Mouse (Mus musculus) lung, postnatal 0 days (tissue): ENCODE measurements around the gene Cmss1. TPM values are rescaled to one million over a fixed set of nuclear protein-coding genes. Genes with fewer than 3 reads are reported as not detected.
A peak's percentile ranks its signal among the peaks of the same experiment; 100 is the strongest.

Experiments
- ATAC-seq: fragments of 200-750 bp; cut with Nextera tagmentation; 2 replicates; pipeline ENCODE4 v1.8.0; 2017; ENCODE audit warnings: moderate library complexity
- DNase-seq: peaks from one replicate; pipeline ENCODE4 v3.0.0-alpha.2; 2016; ENCODE audit warnings: low spot score
- H3K27ac ChIP-seq: fragments of 300-500 bp; sonication (generic); 2 replicates; pipeline ENCODE4 v1.5.1; 2014; ENCODE audit warnings: antibody characterized with exemption, mild to moderate bottlenecking, low read length, mixed read lengths
- H3K27me3 ChIP-seq: fragments of 300-500 bp; sonication (generic); replicated peaks from 2 replicates; pipeline ENCODE4 v1.6.1; 2014; ENCODE audit warnings: low read length, mixed read lengths; ENCODE audit not compliant: insufficient read depth
- H3K36me3 ChIP-seq: fragments of 300-500 bp; sonication (generic); 2 replicates; pipeline ENCODE4 v1.6.1; 2014; ENCODE audit warnings: low read length, mixed read lengths; ENCODE audit not compliant: insufficient read depth
- H3K4me1 ChIP-seq: fragments of 300-500 bp; sonication (generic); 2 replicates; pipeline ENCODE4 v1.6.1; 2014; ENCODE audit warnings: antibody characterized with exemption, low read depth, low read length, mixed read lengths; ENCODE audit not compliant: insufficient read depth
- H3K4me2 ChIP-seq: fragments of 300-500 bp; sonication (generic); replicated peaks from 2 replicates; pipeline ENCODE4 v1.6.1; 2014; ENCODE audit warnings: low read depth, mild to moderate bottlenecking, low read length, moderate library complexity, mixed read lengths
- H3K4me3 ChIP-seq: fragments of 300-500 bp; sonication (generic); 2 replicates; pipeline ENCODE4 v1.5.1; 2014; ENCODE audit warnings: low read depth, low read length
- H3K9ac ChIP-seq: fragments of 300-500 bp; sonication (generic); replicated peaks from 2 replicates; pipeline ENCODE4 v1.6.1; 2014; ENCODE audit warnings: low read depth, mild to moderate bottlenecking
- H3K9me3 ChIP-seq: fragments of 300-500 bp; sonication (generic); 2 replicates; pipeline ENCODE4 v1.6.1; 2016; ENCODE audit warnings: low read length, mixed read lengths
- CTCF ChIP-seq: IDR thresholded peaks from 2 replicates; pipeline ENCODE4 v1.5.1; 2016; ENCODE audit warnings: antibody characterized with exemption, mild to moderate bottlenecking
- EP300 ChIP-seq: IDR thresholded peaks from 2 replicates; pipeline ENCODE4 v1.6.1; 2016; ENCODE audit warnings: antibody characterized with exemption, mild to moderate bottlenecking, control low read depth
- WGBS: fragments of 180-500 bp; shearing (Covaris S2); extraction: QIAGEN DNeasy Blood & Tissue Kit; methylation state at CpG from one replicate; pipeline ENCODE4 v1.1.7; 2014; 5-methylcytosine and 5-hydroxymethylcytosine counted together
- polyA plus RNA-seq: library from polyadenylated mRNA; unstranded; fragments of >200 nt; fragmentation: Nextera tagmentation; extraction: Ambion mirVana; gene quantifications from 2 replicates; pipeline ENCODE4 v1.2.1, GENCODE M21; 2015

Gene Cmss1
- polyA plus RNA-seq, 1 experiment from 2014 or later, result 23.1 TPM

- DNase-seq, result no peak
- H3K36me3 ChIP-seq, result no peaks in the 10 kb centered on the region
- no peak overlapping the region for H3K4me3 ChIP-seq
- no peak for ATAC-seq
- H3K4me2 ChIP-seq, result no peak overlapping the region
- TF ChIP-seq EP300, result no peak
- TF ChIP-seq CTCF, result no peak
- no peak overlapping the region for H3K9ac ChIP-seq
- no peaks in the 10 kb centered on the region for H3K27me3 ChIP-seq
- no peaks in the 10 kb centered on the region for H3K9me3 ChIP-seq
- no peak overlapping the region for H3K27ac ChIP-seq
- no peaks in the 10 kb centered on the region for H3K4me1 ChIP-seq
- WGBS, result 83% methylated on average over 8 of the region's 8 CpGs
Measured at GRCm38 (mm10) chr16:57281417-57281816, 325.2 kb downstream of the Cmss1 start.

- TF ChIP-seq EP300 (no peak), CTCF (no peak)
- DNase-seq, result peak; percentile 36
- ATAC-seq, result peak; percentile 23; the same call in 1 of the 2 replicates
- Histone ChIP-seq H3K4me1 (no peaks in the 10 kb centered on the region), H3K27me3 (no peaks in the 10 kb centered on the region), H3K9me3 (no peaks in the 10 kb centered on the region), H3K36me3 (no peaks in the 10 kb centered on the region), H3K4me2 (no peak overlapping the region), H3K27ac (no peak overlapping the region), H3K9ac (no peak overlapping the region), H3K4me3 (no peak overlapping the region)
- 74% methylated on average over 31 of the region's 31 CpGs for WGBS
Measured at GRCm38 (mm10) chr16:57280221-57281217, 326.1 kb downstream of the Cmss1 start.

GRCm38 (mm10) chr16:57278976-57279626 is 327.6 kb downstream of the Cmss1 start:
- Histone ChIP-seq H3K27me3 (no peaks in the 10 kb centered on the region), H3K36me3 (no peaks in the 10 kb centered on the region), H3K27ac (no peak overlapping the region), H3K4me1 (no peaks in the 10 kb centered on the region), H3K4me3 (no peak overlapping the region), H3K4me2 (no peak overlapping the region), H3K9me3 (no peaks in the 10 kb centered on the region), H3K9ac (no peak overlapping the region)
- WGBS, result 83% methylated on average over 10 of the region's 12 CpGs
- ATAC-seq (no peak), DNase-seq (no peak)
- peak; percentile 17; the same call in 1 of the 2 replicates for TF ChIP-seq CTCF
- TF ChIP-seq EP300, result no peak

- WGBS, result 92% methylated on average over 13 of the region's 13 CpGs
- Histone ChIP-seq H3K4me3 (no peak overlapping the region), H3K4me2 (no peak overlapping the region), H3K27ac (no peak overlapping the region), H3K9me3 (no peaks in the 10 kb centered on the region), H3K9ac (no peak overlapping the region), H3K4me1 (no peaks in the 10 kb centered on the region), H3K27me3 (no peaks in the 10 kb centered on the region), H3K36me3 (no peaks in the 10 kb centered on the region)
- no peak for DNase-seq
- no peak for ATAC-seq
- TF ChIP-seq CTCF, result no peak
- TF ChIP-seq EP300, result no peak
Measured at GRCm38 (mm10) chr16:57269751-57270150, 336.9 kb downstream of the Cmss1 start.

- Histone ChIP-seq H3K9ac (no peak overlapping the region), H3K27me3 (no peaks in the 10 kb centered on the region), H3K4me2 (no peak overlapping the region), H3K27ac (peak overlapping the region; percentile 43; the same call in 1 of the 2 replicates), H3K4me1 (no peaks in the 10 kb centered on the region), H3K4me3 (no peak overlapping the region), H3K9me3 (no peaks in the 10 kb centered on the region), H3K36me3 (no peaks in the 10 kb centered on the region)
- 81% methylated on average over 14 of the region's 14 CpGs for WGBS
- no peak for ATAC-seq
- TF ChIP-seq EP300 (no peak), CTCF (no peak)
- DNase-seq, result no peak
Measured at GRCm38 (mm10) chr16:57268058-57268841, 338.4 kb downstream of the Cmss1 start.

- Histone ChIP-seq H3K9ac (no peak overlapping the region), H3K27ac (no peak overlapping the region), H3K4me3 (no peak overlapping the region), H3K4me2 (no peak overlapping the region), H3K27me3 (no peaks in the 10 kb centered on the region), H3K9me3 (no peaks in the 10 kb centered on the region), H3K36me3 (no peaks in the 10 kb centered on the region), H3K4me1 (no peaks in the 10 kb centered on the region)
- 7% methylated on average over 1 of the region's 1 CpGs for WGBS
- TF ChIP-seq CTCF (no peak), EP300 (peak; percentile 72)
- ATAC-seq (peak; percentile 87), DNase-seq (peak; percentile 88)
Measured at GRCm38 (mm10) chr16:57267068-57267467, 339.6 kb downstream of the Cmss1 start.
